Mouse (Mus musculus) testis, adult 2 months (tissue): ENCODE data around the gene Car5a.

ENCODE experiments used
- CTCF ChIP-seq: fragments of 200-500 bp; IDR thresholded peaks from 2 replicates; pipeline ENCODE4 v1.5.1; 2012; ENCODE audit warnings: low read depth, mild to moderate bottlenecking, inconsistent platforms, low read length, moderate library complexity; ENCODE audit not compliant: control insufficient read depth, insufficient read depth, insufficient replicate concordance
- POLR2A ChIP-seq: fragments of 200-500 bp; IDR thresholded peaks from 2 replicates; pipeline ENCODE4 v1.6.1; 2012; ENCODE audit warnings: low read depth, mild to moderate bottlenecking, inconsistent platforms, low read length, moderate library complexity; ENCODE audit not compliant: control insufficient read depth

- TF ChIP-seq CTCF (no peak), POLR2A (no peak)
Measured at GRCm38 (mm10) chr8:121947753-121948141, 3.0 kb upstream of the Car5a start.
